Mouse (Mus musculus): Measurements from ENCODE around the gene Pbx2. TPM values are rescaled to one million over a fixed set of nuclear protein-coding genes. Genes with fewer than 3 reads are reported as not detected.

Gene Pbx2
- polyA plus RNA-seq (2017; shearing (Covaris generic)), result 12.8 TPM

DNA sequence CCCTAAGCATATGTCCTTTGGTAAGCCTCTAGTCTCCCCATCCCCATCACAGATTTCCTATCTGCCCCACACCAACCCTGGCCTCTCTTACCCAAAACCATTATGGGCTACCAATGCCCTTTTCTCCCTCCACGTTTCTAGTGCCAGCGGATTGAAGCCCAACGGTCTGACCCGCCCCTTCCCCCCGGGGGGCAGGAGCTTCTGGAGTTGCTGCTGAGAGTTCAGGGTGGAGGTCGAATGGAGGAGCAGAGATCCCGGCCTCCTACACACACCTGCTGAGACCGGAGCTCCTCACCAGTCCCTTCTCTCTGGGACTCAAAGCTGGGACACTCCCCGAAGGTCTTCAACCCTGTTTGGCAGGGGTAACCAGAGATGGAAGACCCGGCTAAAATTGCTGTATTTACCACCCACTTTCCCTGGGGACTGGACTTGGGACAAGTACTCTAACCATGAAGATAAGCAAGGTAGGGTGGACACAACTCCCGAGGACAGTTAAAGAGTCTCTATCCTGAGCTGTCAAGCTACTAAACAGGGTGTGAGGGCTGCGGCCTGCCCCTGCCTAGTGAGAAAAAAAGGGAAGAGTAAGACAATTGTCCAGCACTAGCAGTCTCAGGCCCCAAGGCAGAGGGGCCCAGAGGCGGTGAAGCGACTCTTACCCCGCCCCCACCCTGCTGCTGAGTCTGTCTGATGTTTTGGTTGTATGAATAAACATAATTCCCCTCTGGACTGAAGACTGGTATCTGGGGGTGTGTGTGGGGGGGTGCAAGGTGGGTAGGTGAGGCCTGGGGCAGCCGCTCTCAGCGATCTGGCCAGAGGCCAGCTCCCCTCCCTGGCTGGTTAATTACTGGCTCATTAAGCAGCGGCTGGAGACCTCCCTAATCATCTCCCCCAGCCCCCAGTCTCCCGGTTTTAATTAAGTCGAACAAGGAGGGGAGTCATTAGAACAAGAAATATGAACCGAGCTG is at the start of gene Pbx2:
TSS of gene Pbx2 (plus strand) at position 238 of the 965 bp plus-strand sequence.

GRCm38 (mm10) chr17:34564003-34564421 is 27.1 kb upstream of the Pbx2 start, which contains the start of gene Notch4:
Gene Notch4, plus strand, starts transcription at chr17:34564268.

DNA sequence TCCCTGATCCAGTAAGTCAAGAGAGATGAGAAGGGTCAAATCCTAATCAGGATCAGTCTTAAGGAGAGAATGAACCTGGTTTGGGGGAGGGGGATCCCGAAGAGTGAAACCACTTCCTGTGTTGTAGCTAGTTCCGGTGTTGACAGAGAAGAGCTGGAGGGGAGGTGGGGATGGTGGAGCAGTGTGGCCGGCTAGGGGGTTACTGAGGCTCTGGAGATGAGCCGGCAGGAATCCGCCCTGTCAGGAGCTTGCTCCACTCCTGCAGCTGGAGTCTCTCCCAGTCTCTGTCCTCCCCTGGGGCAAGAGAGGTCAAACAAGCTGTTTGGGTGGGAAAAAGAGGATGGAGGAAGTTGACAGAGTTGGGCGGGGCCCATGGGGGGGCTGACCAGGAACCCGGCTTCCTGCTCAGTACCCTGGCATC is 1.4 kb upstream of the Pbx2 start, which contains the start of gene Gpsm3:
TSS of gene Gpsm3 (plus strand) at position 126 of the 421 bp plus-strand sequence.

GRCm38 (mm10) chr17:34597566-34598095 is 6.6 kb downstream of the Pbx2 start, which contains the start of gene Ager:
Gene Ager, plus strand, starts transcription at chr17:34597862.

GRCm38 (mm10) chr17:34603375-34604060 is 12.5 kb downstream of the Pbx2 start, which contains the start of gene Rnf5:
Gene Rnf5, minus strand, starts transcription at chr17:34603690.

DNA sequence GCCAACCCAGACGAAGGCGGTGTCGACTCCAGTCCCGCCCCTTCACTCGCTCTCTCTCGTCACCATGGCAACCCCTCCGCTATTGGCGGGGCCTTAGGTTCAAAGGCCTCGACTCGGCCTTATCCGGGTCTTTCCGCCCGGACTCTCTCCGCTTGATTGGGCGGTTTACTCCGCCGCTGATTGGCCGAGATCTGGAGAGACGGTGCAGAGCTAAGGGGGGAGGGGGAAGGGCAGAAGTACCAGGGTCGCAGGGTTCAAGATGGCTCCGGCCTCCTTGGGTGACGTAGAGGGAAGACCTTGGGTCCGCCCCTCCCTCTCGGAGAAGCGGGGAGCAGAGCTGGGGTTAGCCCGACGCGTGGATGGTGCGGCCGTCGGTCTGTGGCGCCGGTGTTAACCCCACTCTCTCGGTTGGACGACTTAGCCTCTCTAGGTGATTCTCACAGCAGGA is 13.0 kb downstream of the Pbx2 start, which contains the start of gene Agpat1:
TSS of gene Agpat1 (plus strand) at position 202 of the 448 bp plus-strand sequence.

GRCm38 (mm10) chr17:34615871-34616270 is 24.8 kb downstream of the Pbx2 start, which contains the start of gene Egfl8:
Gene Egfl8, minus strand, starts transcription at chr17:34615971.

GRCm38 (mm10) chr17:34627943-34628643 is 37.0 kb downstream of the Pbx2 start, which contains the start of gene Ppt2:
Gene Ppt2, minus strand, starts transcription at chr17:34628510.

GRCm38 (mm10) chr17:34629221-34629751 is 38.2 kb downstream of the Pbx2 start, which contains the start of gene Prrt1:
Gene Prrt1, plus strand, starts transcription at chr17:34629533.

GRCm38 (mm10) chr17:34644608-34645007 is 53.5 kb downstream of the Pbx2 start, which contains the start of gene Fkbpl:
Gene Fkbpl, plus strand, starts transcription at chr17:34644764.

Other genes with a start within 250 kb of the Pbx2 start
- 0.45 TPM for gene Btnl2, start 236.4 kb upstream of the Pbx2 start, polyA plus RNA-seq (2017; shearing (Covaris generic))
- not detected for gene Btnl1, start 214.1 kb upstream of the Pbx2 start, polyA plus RNA-seq (2017; shearing (Covaris generic))
- gene BC051142, start 192.4 kb upstream of the Pbx2 start, polyA plus RNA-seq (2017; shearing (Covaris generic)), result 0.74 TPM
- 0.40 TPM for gene Btnl4, start 113.9 kb upstream of the Pbx2 start, polyA plus RNA-seq (2017; shearing (Covaris generic))
- gene Btnl6, start 73.9 kb upstream of the Pbx2 start, polyA plus RNA-seq (2017; shearing (Covaris generic)), result 0.34 TPM
- gene Notch4, start 27.0 kb upstream of the Pbx2 start, polyA plus RNA-seq (2017; shearing (Covaris generic)), result 0.06 TPM
- 285 TPM for gene Gpsm3, start 1.5 kb upstream of the Pbx2 start, polyA plus RNA-seq (2017; shearing (Covaris generic))
- gene Ager, start 6.6 kb downstream of the Pbx2 start, polyA plus RNA-seq (2017; shearing (Covaris generic)), result 2.7 TPM
- 115 TPM for gene Rnf5, start 12.4 kb downstream of the Pbx2 start, polyA plus RNA-seq (2017; shearing (Covaris generic))
- 32.6 TPM for gene Agpat1, start 13.0 kb downstream of the Pbx2 start, polyA plus RNA-seq (2017; shearing (Covaris generic))
- gene Egfl8, start 24.7 kb downstream of the Pbx2 start, polyA plus RNA-seq (2017; shearing (Covaris generic)), result 3.8 TPM
- 28.1 TPM for gene Ppt2, start 37.2 kb downstream of the Pbx2 start, polyA plus RNA-seq (2017; shearing (Covaris generic))
- 3.8 TPM for gene Prrt1, start 38.3 kb downstream of the Pbx2 start, polyA plus RNA-seq (2017; shearing (Covaris generic))
- gene Fkbpl, start 53.5 kb downstream of the Pbx2 start, polyA plus RNA-seq (2017; shearing (Covaris generic)), result 5.5 TPM
- gene Atf6b, start 55.9 kb downstream of the Pbx2 start, polyA plus RNA-seq (2017; shearing (Covaris generic)), result 95.5 TPM
- gene Tnxb, start 79.3 kb downstream of the Pbx2 start, polyA plus RNA-seq (2017; shearing (Covaris generic)), result not detected
- gene C4b, start 152.6 kb downstream of the Pbx2 start, polyA plus RNA-seq (2017; shearing (Covaris generic)), result not detected
- not detected for gene Cyp21a1, start 213.3 kb downstream of the Pbx2 start, polyA plus RNA-seq (2017; shearing (Covaris generic))
- gene Stk19, start 245.7 kb downstream of the Pbx2 start, polyA plus RNA-seq (2017; shearing (Covaris generic)), result 38.5 TPM
- gene Dxo, start 245.8 kb downstream of the Pbx2 start, polyA plus RNA-seq (2017; shearing (Covaris generic)), result 96.4 TPM